ENCODE assay signal across 7 mouse cellular contexts in the genomic region with DNA sequence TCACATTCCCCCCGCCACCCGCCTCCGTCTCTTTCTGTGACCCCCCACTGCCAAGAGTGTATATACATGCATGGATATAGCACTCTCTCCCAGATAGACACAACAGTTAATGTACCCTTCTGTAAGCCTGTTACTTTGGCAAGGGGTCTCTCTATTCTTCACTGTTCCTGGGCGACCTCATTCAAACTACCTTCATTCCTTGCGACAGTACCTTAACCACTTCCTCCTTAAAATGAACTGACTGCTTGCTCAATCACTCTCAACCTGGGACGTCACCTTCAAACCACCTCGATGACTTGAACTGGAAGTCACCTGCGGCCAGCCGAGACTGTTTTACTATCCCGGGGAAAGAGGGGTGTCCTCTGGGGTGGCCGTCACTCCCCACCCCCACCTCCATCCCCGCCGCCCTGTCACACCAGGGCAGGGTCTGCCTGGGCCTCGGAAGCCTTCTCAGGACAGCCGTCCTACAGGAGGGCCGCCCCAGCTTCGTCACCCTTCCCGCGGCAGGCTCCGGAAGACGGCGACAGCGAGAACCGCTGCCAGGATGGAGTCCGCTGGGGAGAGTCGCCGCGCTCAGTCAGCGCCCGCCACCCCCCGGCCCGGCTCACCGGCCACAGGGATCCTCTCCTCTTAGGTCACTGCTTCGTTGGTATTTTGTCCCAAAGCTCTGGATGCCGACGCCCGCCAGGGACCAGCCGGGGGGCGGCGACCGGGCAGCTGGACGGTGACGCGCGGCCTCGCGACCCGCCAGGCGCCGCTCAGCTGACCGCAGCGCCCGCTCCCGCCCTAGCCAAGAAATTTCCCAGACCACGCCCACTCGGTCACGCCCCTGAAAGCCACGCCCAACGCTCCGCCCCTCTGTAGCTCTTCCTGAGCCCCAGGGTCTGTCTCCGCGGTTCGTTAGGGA. TPM values are rescaled to one million over a fixed set of nuclear protein-coding genes. Genes with fewer than 3 reads are reported as not detected.
DNase-seq lines count a peak whose midpoint lies in the region; ATAC-seq lines count a peak whose summit lies in the region.

Gene Optn, minus strand, starts transcription at position 753 of the 907 bp plus-strand sequence.

- peak within 1 kb of the TSS; percentile 97 for H3K4me2 ChIP-seq in embryonic facial prominence, embryonic 14.5 days (ENCODE audit: low read depth, low read length)
- peak within 1 kb of the TSS; percentile 96 for H3K4me2 ChIP-seq in limb, embryonic 13.5 days (replicated peaks)
- H3K4me2 ChIP-seq in midbrain, embryonic 15.5 days, result peak within 1 kb of the TSS; percentile 84

- ATAC-seq in embryonic facial prominence, embryonic 14.5 days (ENCODE audit: low read depth), result peak; percentile 94
- peak; percentile 89 for ATAC-seq in limb, embryonic 13.5 days (ENCODE audit: low FRiP score, low read depth)
- peak; percentile 93 for ATAC-seq in midbrain, embryonic 15.5 days (replicated peaks)

- H3K4me1 ChIP-seq in embryonic facial prominence, embryonic 14.5 days (ENCODE audit: control insufficient read depth, insufficient read depth, low read length), result no peaks in the 10 kb centered on the region; the same call in 1 of the 2 replicates
- H3K4me1 ChIP-seq in limb, embryonic 13.5 days, result peaks cover 11% of the 10 kb centered on the region
- H3K4me1 ChIP-seq in midbrain, embryonic 15.5 days, result peaks cover 13% of the 10 kb centered on the region

- 2% methylated on average over 55 of the region's 63 CpGs for WGBS in embryonic facial prominence, embryonic 14.5 days
- WGBS in limb, embryonic 13.5 days, result 1% methylated on average over 63 of the region's 63 CpGs
- WGBS in midbrain, embryonic 15.5 days, result 1% methylated on average over 63 of the region's 63 CpGs

- 0 out of 2 replicates have a peak, but pooled peaks cover 8% of the 10 kb centered on the region for H3K27me3 ChIP-seq in embryonic facial prominence, embryonic 14.5 days (replicated peaks; ENCODE audit: control insufficient read depth, insufficient read depth, low read length)
- H3K27me3 ChIP-seq in limb, embryonic 13.5 days, result no peaks in the 10 kb centered on the region
- no peaks in the 10 kb centered on the region for H3K27me3 ChIP-seq in midbrain, embryonic 15.5 days (replicated peaks)

- DNase-seq in adrenal gland, postnatal 4 days (ENCODE audit: low spot score in 2 of 2), result peak; percentile 72 to 76
- peak; percentile 78 for DNase-seq in embryonic facial prominence, embryonic 14.5 days (ENCODE audit: low spot score)
- DNase-seq in heart, adult 8-10 months (ENCODE audit: low spot score), result peak; percentile 83
- DNase-seq in kidney, adult 9 months, result peak; percentile 89
- DNase-seq in spleen, adult 18-20 months, result peak; percentile 68 to 83

- peak within 1 kb of the TSS; percentile 69 for H3K9ac ChIP-seq in embryonic facial prominence, embryonic 14.5 days (ENCODE audit: low read depth, low read length)
- peak within 1 kb of the TSS; percentile 73 for H3K9ac ChIP-seq in limb, embryonic 13.5 days
- H3K9ac ChIP-seq in midbrain, embryonic 15.5 days, result peak within 1 kb of the TSS; percentile 58

- H3K36me3 ChIP-seq in embryonic facial prominence, embryonic 14.5 days (ENCODE audit: control insufficient read depth, insufficient read depth, low read length), result no peaks in the 10 kb centered on the region
- no peaks in the 10 kb centered on the region for H3K36me3 ChIP-seq in limb, embryonic 13.5 days
- no peaks in the 10 kb centered on the region for H3K36me3 ChIP-seq in midbrain, embryonic 15.5 days (replicated peaks)

- no peaks in the 10 kb centered on the region for H3K9me3 ChIP-seq in embryonic facial prominence, embryonic 14.5 days (ENCODE audit: control insufficient read depth, low read length)
- no peaks in the 10 kb centered on the region for H3K9me3 ChIP-seq in limb, embryonic 13.5 days
- H3K9me3 ChIP-seq in midbrain, embryonic 15.5 days, result no peaks in the 10 kb centered on the region

- no peak within 1 kb of the TSS for H3K27ac ChIP-seq in embryonic facial prominence, embryonic 14.5 days (replicated peaks; ENCODE audit: low read depth, low read length)
- H3K27ac ChIP-seq in limb, embryonic 13.5 days, result no peak within 1 kb of the TSS
- peak within 1 kb of the TSS; percentile 30 for H3K27ac ChIP-seq in midbrain, embryonic 15.5 days

- peak within 1 kb of the TSS; percentile 66 for H3K4me3 ChIP-seq in embryonic facial prominence, embryonic 14.5 days (ENCODE audit: low read depth, low read length)
- peak within 1 kb of the TSS; percentile 63 for H3K4me3 ChIP-seq in limb, embryonic 13.5 days
- peak within 1 kb of the TSS; percentile 69 for H3K4me3 ChIP-seq in midbrain, embryonic 15.5 days

RNA-seq across cellular contexts. Expression of gene Optn, which starts in this region (rescaled TPM):
- total RNA-seq in adrenal gland, postnatal 4 days (2021), result 10 to 100 TPM; 37.0 to 40.4 TPM
- 6.8 and 7.1 TPM in 2 replicates for polyA plus RNA-seq in embryonic facial prominence, embryonic 14.5 days (2014; fragmentation: Nextera tagmentation; extraction: Ambion mirVana)
- 100 to 1,000 TPM in 1 of 4 experiments, 10 to 100 TPM in 3; 81.2 to 101 (median 95.0) TPM for total RNA-seq in heart, adult 8-10 months (2022)
- polyA plus RNA-seq in limb, embryonic 13.5 days (2015; fragmentation: Nextera tagmentation; extraction: Ambion mirVana), result 5.3 and 5.6 TPM in 2 replicates
- 15.7 and 18.9 TPM in 2 replicates for polyA plus RNA-seq in midbrain, embryonic 15.5 days (2015; fragmentation: Nextera tagmentation; extraction: Ambion mirVana)
